In genomic region chr6:47318705-47319104, GRCm38 (mm10) we compare ENCODE assay signal across 8 mouse cellular contexts.
DNase-seq lines count a peak whose midpoint lies in the region; ATAC-seq lines count a peak whose summit lies in the region.

No protein-coding gene starts in this region.

- H3K9ac ChIP-seq in forebrain, embryonic 16.5 days (replicated peaks; ENCODE audit: low read depth, low read length), result 0 out of 2 replicates have a peak overlapping the region, but pooled peaks have one; percentile 32
- no peak overlapping the region for H3K9ac ChIP-seq in kidney, embryonic 15.5 days
- H3K9ac ChIP-seq in limb, embryonic 15.5 days, result no peak overlapping the region

- H3K4me3 ChIP-seq in forebrain, embryonic 16.5 days (replicated peaks; ENCODE audit: low read length), result peak overlapping the region; percentile 28
- no peak overlapping the region for H3K4me3 ChIP-seq in kidney, embryonic 15.5 days (replicated peaks)
- peak overlapping the region; percentile 3; the same call in 1 of the 2 replicates for H3K4me3 ChIP-seq in limb, embryonic 15.5 days

- peak; percentile 89 for ATAC-seq in forebrain, embryonic 16.5 days
- no peak for ATAC-seq in kidney, embryonic 15.5 days (replicated peaks; ENCODE audit: low FRiP score)
- ATAC-seq in limb, embryonic 15.5 days (ENCODE audit: insufficient number of reproducible peaks, low FRiP score, low TSS enrichment, low read depth), result no peak
- no peak for ATAC-seq in CD4-positive, CD25-positive, alpha-beta regulatory T cell, adult 4 months

- H3K9me3 ChIP-seq in forebrain, embryonic 16.5 days (ENCODE audit: control insufficient read depth, low read length), result no peaks in the 10 kb centered on the region
- H3K9me3 ChIP-seq in kidney, embryonic 15.5 days (replicated peaks), result no peaks in the 10 kb centered on the region
- H3K9me3 ChIP-seq in limb, embryonic 15.5 days, result no peaks in the 10 kb centered on the region

- DNase-seq in urinary bladder, postnatal 36 days (ENCODE audit: low spot score in 2 of 2), result peak; percentile 25 to 27
- no peak for DNase-seq in urinary bladder, postnatal 10 days (ENCODE audit: low spot score)
- DNase-seq in retina, postnatal 1 day, result peak; percentile 41
- no peak for DNase-seq in thymus, adult 18-20 months

- H3K27me3 ChIP-seq in forebrain, embryonic 16.5 days (replicated peaks; ENCODE audit: control insufficient read depth, insufficient read depth, low read length), result no peaks in the 10 kb centered on the region
- no peaks in the 10 kb centered on the region for H3K27me3 ChIP-seq in kidney, embryonic 15.5 days
- H3K27me3 ChIP-seq in limb, embryonic 15.5 days, result no peaks in the 10 kb centered on the region

- under 1% methylated on average over 6 of the region's 6 CpGs for WGBS in forebrain, embryonic 16.5 days
- WGBS in kidney, embryonic 15.5 days, result 11% methylated on average over 6 of the region's 6 CpGs
- WGBS in limb, embryonic 15.5 days, result 8% methylated on average over 6 of the region's 6 CpGs

- H3K4me2 ChIP-seq in forebrain, embryonic 16.5 days (ENCODE audit: low read length), result peak overlapping the region; percentile 45
- H3K4me2 ChIP-seq in kidney, embryonic 15.5 days, result peak overlapping the region; percentile 13; the same call in 1 of the 2 replicates
- H3K4me2 ChIP-seq in limb, embryonic 15.5 days, result peak overlapping the region; percentile 17; the same call in 1 of the 2 replicates

- H3K36me3 ChIP-seq in forebrain, embryonic 16.5 days (ENCODE audit: control insufficient read depth, insufficient read depth), result no peaks in the 10 kb centered on the region
- no peaks in the 10 kb centered on the region for H3K36me3 ChIP-seq in kidney, embryonic 15.5 days
- no peaks in the 10 kb centered on the region for H3K36me3 ChIP-seq in limb, embryonic 15.5 days

- H3K27ac ChIP-seq in forebrain, embryonic 16.5 days (ENCODE audit: low read length), result peak overlapping the region; percentile 86
- H3K27ac ChIP-seq in kidney, embryonic 15.5 days, result peak overlapping the region; percentile 56; the same call in 1 of the 2 replicates
- peak overlapping the region; percentile 59 for H3K27ac ChIP-seq in limb, embryonic 15.5 days

- H3K4me1 ChIP-seq in forebrain, embryonic 16.5 days (replicated peaks; ENCODE audit: control insufficient read depth, insufficient read depth, low read length), result peaks cover 19% of the 10 kb centered on the region
- H3K4me1 ChIP-seq in kidney, embryonic 15.5 days, result peaks cover 22% of the 10 kb centered on the region
- peaks cover 5% of the 10 kb centered on the region for H3K4me1 ChIP-seq in limb, embryonic 15.5 days

Comparison
In these comparisons a context has a peak if more than half of its experiments do, and no peak if none do; other contexts are left out.
1. DNase-seq: peak in urinary bladder, postnatal 36 days (2 of 2) and retina, postnatal 1 day (single experiment); none in urinary bladder, postnatal 10 days (single experiment) and thymus, adult 18-20 months (0 of 2).
2. Peak in every context shown above with its lines, with median percentiles within 50 percentile points of each other: H3K27ac ChIP-seq and H3K4me2 ChIP-seq.